Mouse (Mus musculus): ENCODE measurements around the gene Slc1a3.

The Slc1a3 gene

DNA sequence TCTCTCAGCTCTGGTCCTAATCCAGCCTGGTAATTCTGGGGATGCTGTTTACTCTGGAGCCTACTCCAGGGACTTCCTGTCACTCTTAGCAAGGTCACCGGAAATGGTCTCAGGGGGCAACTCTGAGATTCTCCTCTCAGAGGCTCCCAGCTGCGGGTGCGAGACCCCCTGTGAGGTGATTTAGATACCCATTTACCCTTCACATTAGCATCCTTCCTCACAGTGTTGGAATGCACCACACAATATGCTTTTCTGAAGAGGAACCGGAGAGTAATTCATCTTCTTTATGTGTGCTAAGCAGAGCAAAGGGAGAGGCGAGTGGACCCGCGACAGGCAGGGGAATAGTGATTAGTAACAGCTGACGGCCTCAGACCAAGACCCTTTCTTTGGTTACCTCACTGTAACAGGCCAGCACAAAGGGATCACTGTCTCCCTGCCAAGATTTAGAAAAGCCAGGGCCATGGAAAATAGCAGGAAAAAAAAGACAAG is 51.0 kb downstream of the Slc1a3 start:
- in situ Hi-C loops (cut with MboI, MseI): loop anchor here (25.0 kb wide), 1 partner anchor 1647 kb away; no protein-coding TSS in a partner anchor

DNA sequence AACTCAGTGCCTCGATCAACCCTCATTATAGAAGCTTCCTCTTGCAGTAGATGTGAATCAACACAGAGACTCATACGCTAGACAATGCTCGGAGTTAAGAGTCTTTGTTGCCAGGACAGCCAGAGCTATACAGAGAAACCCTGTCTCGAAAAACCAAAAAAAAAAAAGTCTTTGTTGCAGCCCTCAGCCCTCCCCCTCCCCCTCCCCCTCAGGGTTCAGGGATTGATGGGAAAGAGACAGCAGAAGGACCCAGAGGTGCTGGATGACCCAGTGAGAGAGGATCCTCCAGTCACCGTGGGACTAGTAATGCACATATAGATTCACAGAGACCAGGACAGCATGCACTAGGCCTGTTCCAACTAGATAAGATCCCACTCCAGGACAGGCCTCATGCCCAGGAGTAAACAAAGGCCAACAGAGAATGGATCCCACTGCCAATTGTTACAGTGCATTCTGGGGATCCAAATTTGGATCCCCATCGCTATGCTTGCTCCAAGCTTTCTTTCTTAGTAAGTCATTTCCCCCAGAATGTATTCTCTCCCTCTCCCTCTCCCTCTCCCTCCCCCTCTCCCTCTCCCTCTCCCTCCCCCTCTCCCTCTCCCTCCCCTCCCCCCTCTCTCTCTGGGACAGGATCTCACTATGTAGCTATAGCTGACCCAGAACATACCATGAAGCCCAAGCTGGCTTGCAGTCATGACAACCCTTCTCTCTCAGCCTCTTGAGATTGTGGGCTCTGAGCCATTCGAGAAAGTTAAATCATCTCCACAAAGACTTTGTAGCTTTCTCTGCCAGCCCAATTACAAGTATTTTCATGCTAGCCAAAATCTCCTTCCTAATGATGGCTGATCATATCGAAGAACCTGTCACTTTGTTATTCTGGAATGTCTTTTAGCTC is 52.2 kb downstream of the Slc1a3 start:
- in situ Hi-C loops (cut with MboI, MseI): loop anchor here (25.0 kb wide), 1 partner anchor 1646 kb away; no protein-coding TSS in a partner anchor

DNA sequence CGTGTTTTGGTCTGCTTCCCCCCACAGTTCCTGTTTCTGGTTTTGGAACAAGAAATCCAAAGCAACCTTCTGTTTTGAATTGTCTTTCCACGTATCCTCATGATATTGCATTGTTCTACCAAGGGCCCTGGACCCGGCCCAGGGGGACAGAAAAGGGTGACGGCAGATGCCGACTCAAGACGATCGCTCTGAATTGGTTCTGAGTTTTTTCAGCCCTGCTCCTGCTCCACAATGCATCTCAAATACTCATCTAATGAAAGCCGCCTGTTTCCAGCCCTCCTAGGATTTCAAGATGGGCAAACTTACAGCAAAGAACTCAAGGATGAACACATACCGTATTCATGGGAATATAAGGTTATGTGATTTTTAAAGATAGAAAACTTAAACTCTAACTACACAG is 55.3 kb downstream of the Slc1a3 start:
- in situ Hi-C loops (cut with MboI, MseI): loop anchor here (25.0 kb wide), 1 partner anchor 1643 kb away; no protein-coding TSS in a partner anchor

GRCm38 (mm10) chr15:8652637-8653036 is 57.9 kb downstream of the Slc1a3 start:
- in situ Hi-C loops (cut with MboI, MseI): loop anchor here (25.0 kb wide), 1 partner anchor 1640 kb away; no protein-coding TSS in a partner anchor

DNA sequence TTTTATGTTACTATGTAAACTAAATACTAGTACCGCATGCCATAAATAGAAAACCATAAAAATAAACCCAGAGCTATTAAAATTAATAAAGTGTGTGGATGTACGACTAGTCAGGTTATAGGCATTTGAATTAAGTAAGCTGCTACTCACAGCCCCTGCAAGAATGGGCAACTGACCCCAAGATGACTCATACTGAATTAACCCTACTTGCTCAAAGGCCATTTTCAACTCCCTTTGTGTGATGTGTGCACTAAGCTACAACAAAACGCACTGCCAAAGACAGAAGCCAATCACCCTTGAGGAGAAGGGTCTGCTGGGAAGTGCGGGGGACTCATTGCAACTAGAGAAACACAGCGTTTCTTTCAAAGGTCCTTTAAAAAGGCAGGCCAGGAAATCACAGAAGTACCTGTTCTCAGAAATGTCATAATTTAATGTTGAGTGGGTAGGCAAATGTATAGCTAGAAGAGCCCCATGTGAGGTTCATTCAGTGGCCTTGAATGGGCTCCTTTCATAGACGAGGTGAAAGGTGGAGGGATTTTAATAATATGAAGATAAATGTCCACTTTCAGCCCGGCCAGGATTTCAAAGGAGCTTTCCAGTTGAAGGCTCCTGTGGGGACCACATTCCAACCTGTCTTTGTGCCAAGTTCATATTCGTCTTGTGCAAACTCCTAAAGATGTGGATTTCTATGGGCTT is 66.4 kb downstream of the Slc1a3 start:
- in situ Hi-C loops (cut with MboI, MseI): no loop called here

GRCm38 (mm10) chr15:8639856-8640255 is 70.7 kb downstream of the Slc1a3 start:
- in situ Hi-C loops (cut with MboI, MseI): loop anchor here (10.0 kb wide), 1 partner anchor 365 kb away; no protein-coding TSS in a partner anchor

GRCm38 (mm10) chr15:8638568-8639325 is 71.8 kb downstream of the Slc1a3 start:
- in situ Hi-C loops (cut with MboI, MseI): loop anchor here (10.0 kb wide), 1 partner anchor 366 kb away; no protein-coding TSS in a partner anchor

DNA sequence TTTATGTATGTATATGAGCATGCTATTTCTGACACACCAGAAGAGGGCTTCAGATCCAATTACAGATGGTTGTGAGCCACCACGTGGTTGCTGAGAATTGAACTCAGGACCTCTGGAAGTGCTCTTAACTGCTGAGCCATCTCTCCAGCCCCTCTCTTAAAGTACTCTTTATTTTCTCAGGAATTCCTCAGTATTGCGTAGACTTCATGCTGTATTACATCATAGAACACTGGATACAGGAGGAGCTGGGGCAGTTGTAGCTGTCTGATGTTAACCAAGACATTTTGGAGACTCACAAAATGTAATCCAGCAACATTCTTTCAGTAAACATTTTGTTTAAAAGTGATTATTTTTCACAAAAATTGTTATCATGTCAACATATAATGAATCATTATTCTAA is 73.3 kb downstream of the Slc1a3 start:
- in situ Hi-C loops (cut with MboI, MseI): loop anchor here (10.0 kb wide), 1 partner anchor 368 kb away; no protein-coding TSS in a partner anchor

DNA sequence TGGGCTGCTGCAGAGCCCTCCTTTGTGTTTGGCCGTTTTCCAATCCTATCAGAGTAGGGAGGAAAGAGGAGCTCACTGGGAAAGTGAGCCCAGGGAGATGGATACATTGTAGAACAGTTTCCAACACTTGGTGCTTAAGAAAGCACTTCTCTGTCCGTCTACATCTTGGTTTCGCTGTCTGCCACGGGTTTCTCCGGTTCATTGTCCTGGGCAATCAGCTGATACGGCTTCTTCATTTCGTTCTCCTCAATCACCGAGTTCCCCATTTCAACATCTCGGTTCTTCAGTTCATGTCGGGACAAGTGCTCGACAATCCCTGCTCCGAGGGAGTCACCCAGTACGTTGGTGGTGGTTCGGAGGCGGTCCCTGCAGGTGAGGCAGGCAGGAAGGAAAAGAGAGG is 74.6 kb downstream of the Slc1a3 start:
- in situ Hi-C loops (cut with MboI, MseI): loop anchor here (10.0 kb wide), 1 partner anchor 369 kb away; no protein-coding TSS in a partner anchor

- in situ Hi-C loops (cut with MboI, MseI): loop anchor here (10.0 kb wide), 1 partner anchor 370 kb away; no protein-coding TSS in a partner anchor
These were observed 75.8 kb downstream of the Slc1a3 start for GRCm38 (mm10) chr15:8634807-8635206.

DNA sequence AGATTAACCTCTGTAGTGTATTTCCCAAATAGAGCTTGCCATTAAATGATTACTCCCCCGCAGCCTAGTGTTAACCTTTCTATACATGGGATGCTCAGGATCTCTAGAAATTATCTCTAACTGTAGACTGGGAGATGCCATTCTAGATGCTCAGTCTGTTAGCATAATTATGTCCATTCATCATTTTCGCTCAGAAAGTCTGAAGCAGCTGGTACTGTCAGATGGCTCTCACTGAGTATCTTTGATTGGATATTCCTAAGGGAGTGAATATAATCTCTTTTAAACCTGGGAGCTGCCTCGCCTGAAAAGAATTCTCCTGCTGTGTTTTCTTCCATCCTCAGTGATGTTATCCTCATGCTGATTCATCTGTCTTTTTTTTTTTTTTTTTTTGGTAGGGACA is 76.2 kb downstream of the Slc1a3 start:
- in situ Hi-C loops (cut with MboI, MseI): loop anchor here (10.0 kb wide), 1 partner anchor 370 kb away; no protein-coding TSS in a partner anchor

DNA sequence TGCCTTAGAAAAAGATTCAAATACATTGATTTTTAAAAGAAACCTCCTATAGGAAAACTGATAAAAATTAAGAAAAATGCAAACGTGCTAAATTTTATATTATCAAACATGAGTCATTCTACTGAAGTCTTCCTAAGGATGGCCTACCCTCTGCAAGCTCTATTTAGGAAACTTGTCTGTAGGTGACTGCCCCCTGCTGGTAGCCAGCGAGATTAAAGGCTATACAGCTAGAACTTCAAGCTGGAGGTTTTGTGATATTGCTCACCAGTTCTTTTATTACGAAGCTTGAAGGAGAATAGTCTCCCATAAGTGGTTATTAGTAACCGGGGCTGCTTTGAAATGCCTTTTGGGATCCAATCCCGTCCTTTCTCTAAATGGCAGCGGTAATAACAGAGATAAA is 77.2 kb downstream of the Slc1a3 start:
- in situ Hi-C loops (cut with MboI, MseI): loop anchor here (10.0 kb wide), 1 partner anchor 371 kb away; no protein-coding TSS in a partner anchor

DNA sequence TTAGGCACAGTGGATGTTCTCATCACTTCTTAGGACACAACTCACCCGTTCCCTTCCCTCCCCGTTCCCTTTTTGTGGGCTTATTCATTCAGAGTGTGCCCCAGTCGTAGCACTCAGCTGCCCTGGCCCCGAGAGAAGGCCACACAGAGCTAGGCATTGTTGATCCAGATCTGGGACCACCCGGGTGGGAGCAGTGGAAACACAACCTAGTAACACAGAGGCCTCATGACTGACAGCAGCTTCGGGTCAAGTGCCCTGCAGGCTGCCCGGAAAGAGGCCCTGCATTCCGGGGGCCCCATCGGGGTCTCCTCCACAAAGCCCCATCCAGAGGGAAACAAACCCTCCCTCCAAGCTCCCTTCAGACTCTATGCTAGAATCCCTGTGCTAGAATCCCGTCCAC is 78.2 kb downstream of the Slc1a3 start:
- in situ Hi-C loops (cut with MboI, MseI): loop anchor here (10.0 kb wide), 1 partner anchor 372 kb away; no protein-coding TSS in a partner anchor

DNA sequence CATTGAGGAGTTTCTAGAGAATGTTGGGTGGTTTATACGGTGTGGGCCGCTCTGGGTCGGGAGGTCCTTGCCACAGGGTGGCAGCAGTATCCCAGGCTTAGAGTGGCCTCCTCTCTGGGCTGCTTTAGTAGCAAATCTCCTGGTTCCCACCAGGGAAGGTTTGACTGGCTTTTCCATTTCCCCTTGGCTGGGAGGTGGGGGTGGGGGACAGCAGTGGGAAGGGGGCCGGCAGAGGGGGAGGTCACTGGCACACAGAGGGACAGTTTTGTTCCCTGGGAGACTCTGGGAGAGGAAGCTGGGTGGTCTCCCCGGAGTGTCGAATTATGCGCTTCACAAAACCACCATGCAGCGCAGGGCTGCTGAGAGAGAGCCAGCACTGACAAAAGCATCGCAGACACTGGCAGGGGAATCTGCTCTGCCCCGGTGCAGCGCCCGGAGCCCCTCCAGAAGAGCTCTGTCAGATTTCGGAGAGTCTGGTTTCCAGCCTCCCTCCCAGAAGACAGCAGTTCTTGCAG is 81.2 kb downstream of the Slc1a3 start:
- in situ Hi-C loops (cut with MboI, MseI): loop anchor here (5.0 kb wide), 1 partner anchor 448 kb away; no protein-coding TSS in a partner anchor

- in situ Hi-C loops (cut with MboI, MseI): loop anchor here (5.0 kb wide), 1 partner anchor 449 kb away; no protein-coding TSS in a partner anchor
These were observed 82.4 kb downstream of the Slc1a3 start for GRCm38 (mm10) chr15:8628150-8628549.

- in situ Hi-C loops (cut with MboI, MseI): loop anchor here (5.0 kb wide), 1 partner anchor 450 kb away; no protein-coding TSS in a partner anchor
These were observed 83.4 kb downstream of the Slc1a3 start for GRCm38 (mm10) chr15:8627097-8627537.

GRCm38 (mm10) chr15:8625370-8625769 is 85.2 kb downstream of the Slc1a3 start:
- in situ Hi-C loops (cut with MboI, MseI): loop anchor here (5.0 kb wide), 1 partner anchor 452 kb away; no protein-coding TSS in a partner anchor

- in situ Hi-C loops (cut with MboI, MseI): no loop called here
These were observed 86.7 kb downstream of the Slc1a3 start for GRCm38 (mm10) chr15:8623879-8624278.

DNA sequence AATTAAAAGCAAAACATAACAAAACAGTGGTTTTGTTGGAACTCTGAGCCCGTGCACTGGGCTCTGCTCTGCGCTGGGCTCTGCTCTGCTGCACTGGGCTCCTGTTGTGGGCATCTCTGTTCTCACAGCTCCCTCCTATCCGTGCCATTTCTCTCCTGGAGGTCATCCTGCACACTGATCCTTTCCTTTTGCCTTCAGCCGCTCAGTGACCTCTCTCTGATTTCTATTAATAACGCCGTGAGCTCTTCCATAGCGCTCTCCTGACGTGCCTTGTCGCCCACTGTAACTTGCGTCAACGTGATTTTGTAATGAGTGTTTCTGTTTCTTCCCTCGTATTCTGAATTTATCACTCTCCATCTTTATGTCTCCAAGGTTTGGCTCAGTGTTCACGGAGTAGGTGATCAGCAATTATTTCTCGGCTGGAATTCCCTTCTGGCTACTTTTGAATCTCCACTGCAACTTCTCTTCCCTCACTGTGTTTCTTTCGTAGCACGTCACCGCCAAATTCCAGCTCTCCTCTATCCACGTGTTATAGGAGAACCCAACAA is 91.0 kb downstream of the Slc1a3 start:
- in situ Hi-C loops (cut with MboI, MseI): no loop called here

DNA sequence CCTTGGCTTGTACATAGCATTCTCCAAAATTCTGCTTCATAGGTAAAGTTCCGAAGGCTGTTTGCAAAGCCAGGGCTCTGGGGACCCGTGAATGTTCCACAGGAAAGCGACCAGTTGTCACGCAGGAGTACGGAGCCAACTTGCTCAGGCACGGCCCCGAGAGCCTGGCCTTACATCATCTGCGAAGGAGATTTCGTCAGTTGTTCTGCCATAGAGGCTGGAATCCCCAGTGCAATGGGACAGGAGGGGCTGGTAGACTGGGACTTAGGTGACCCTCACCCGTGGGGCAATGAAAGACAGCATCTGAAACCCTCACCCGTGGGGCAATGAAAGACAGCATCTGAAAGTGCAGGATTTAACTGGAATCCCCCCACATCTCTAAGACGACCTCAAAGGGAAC is 94.3 kb downstream of the Slc1a3 start:
- in situ Hi-C loops (cut with MboI, MseI): no loop called here

Data from T-helper 2 cell (primary cell).